Mouse (Mus musculus) hindbrain, embryonic 12.5 days (tissue): ENCODE data around the gene St7l. TPM values are rescaled to one million over a fixed set of nuclear protein-coding genes. Genes with fewer than 3 reads are reported as not detected.
"Not testable (repeated sequence)": the region's sequence is repeated elsewhere in the genome, so short reads cannot be mapped to it uniquely, and the experiment has no call there.

Experiments used
- ATAC-seq: fragments of 200-750 bp; cut with Nextera tagmentation; 2 replicates; pipeline ENCODE4 v1.8.0; 2017; ENCODE audit warnings: moderate TSS enrichment; ENCODE audit not compliant: low FRiP score
- H3K27ac ChIP-seq: fragments of 300-500 bp; sonication (generic); 2 replicates; pipeline ENCODE4 v1.5.1; 2016; ENCODE audit warnings: mild to moderate bottlenecking
- H3K27me3 ChIP-seq: fragments of 300-500 bp; sonication (generic); 2 replicates; pipeline ENCODE4 v1.6.1; 2016; ENCODE audit warnings: mild to moderate bottlenecking
- H3K36me3 ChIP-seq: fragments of 300-500 bp; sonication (generic); 2 replicates; pipeline ENCODE4 v1.6.1; 2016; ENCODE audit warnings: mild to moderate bottlenecking
- H3K4me1 ChIP-seq: fragments of 300-500 bp; sonication (generic); 2 replicates; pipeline ENCODE4 v1.6.1; 2016
- H3K4me2 ChIP-seq: fragments of 300-500 bp; sonication (generic); replicated peaks from 2 replicates; pipeline ENCODE4 v1.6.1; 2016; ENCODE audit warnings: mild to moderate bottlenecking
- H3K4me3 ChIP-seq: fragments of 300-500 bp; sonication (generic); 2 replicates; pipeline ENCODE4 v1.5.1; 2016; ENCODE audit warnings: mild to moderate bottlenecking
- H3K9ac ChIP-seq: fragments of 300-500 bp; sonication (generic); 2 replicates; pipeline ENCODE4 v1.6.1; 2016; ENCODE audit warnings: mild to moderate bottlenecking, moderate library complexity
- H3K9me3 ChIP-seq: fragments of 300-500 bp; sonication (generic); replicated peaks from 2 replicates; pipeline ENCODE4 v1.6.1; 2016; ENCODE audit warnings: mild to moderate bottlenecking
- WGBS: fragments of 180-500 bp; shearing (Covaris S2); methylation state at CpG from one replicate; pipeline ENCODE4 v1.1.7; 2016; 5-methylcytosine and 5-hydroxymethylcytosine counted together
- polyA plus RNA-seq: library from polyadenylated mRNA; unstranded; fragments of >200 nt; fragmentation: Nextera tagmentation; extraction: Ambion mirVana; gene quantifications from 2 replicates; pipeline ENCODE4 v1.2.1, GENCODE M21; 2016

St7l gene
- polyA plus RNA-seq, 1 experiment from 2014 or later: 38.3 TPM

DNA sequence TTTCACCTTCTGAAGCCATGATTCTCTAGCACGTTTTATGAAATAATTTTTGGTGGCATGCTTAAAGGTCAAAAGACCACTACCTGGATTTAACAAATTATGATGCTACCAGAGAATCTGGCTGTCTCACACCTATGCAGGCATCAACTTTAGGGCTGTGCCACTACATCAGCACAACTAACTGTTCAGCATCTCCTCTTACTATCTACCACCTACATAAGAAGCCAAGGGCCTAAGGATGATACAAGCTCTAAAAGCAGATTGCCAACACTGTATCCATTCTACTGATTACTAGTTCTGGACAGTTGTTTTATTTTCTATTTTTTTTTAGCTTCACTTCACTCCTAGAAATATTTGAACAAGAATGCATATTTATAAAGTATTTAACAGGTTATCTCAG, 9.3 kb upstream of the St7l start:
- WGBS: 91% methylated on average over 1 of the region's 1 CpGs
- Histone ChIP-seq H3K4me1 (no peaks in the 10 kb centered on the region), H3K27me3 (no peaks in the 10 kb centered on the region), H3K36me3 (peaks cover 9% of the 10 kb centered on the region), H3K4me2 (no peak overlapping the region), H3K27ac (no peak overlapping the region), H3K9me3 (no peaks in the 10 kb centered on the region), H3K9ac (no peak overlapping the region), H3K4me3 (no peak overlapping the region)
- ATAC-seq: no peak

DNA sequence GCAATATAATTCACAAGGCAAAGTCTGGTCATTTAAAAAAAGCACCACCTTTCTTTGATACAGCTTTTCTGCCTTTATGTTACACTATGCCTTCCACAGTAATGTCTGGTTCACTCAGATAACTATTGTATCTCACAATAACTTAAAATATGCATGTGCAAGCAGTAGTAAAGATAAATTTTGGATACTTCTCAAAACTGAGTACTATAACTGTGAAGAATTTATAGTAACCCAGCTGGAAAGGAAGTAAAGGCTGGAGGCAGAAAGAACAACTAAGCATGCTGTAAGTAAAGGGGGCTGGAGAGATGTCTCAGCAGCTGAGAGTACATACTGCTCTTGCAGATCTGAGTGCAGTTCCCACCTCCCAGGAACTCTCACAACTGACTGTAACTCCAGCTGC, 8.9 kb upstream of the St7l start:
- H3K36me3 ChIP-seq: peaks cover 6% of the 10 kb centered on the region
- no peak for ATAC-seq

GRCm38 (mm10) chr3:104856106-104856505, 7.7 kb upstream of the St7l start:
- Histone ChIP-seq H3K4me2 (no peak overlapping the region), H3K36me3 (peaks cover 5% of the 10 kb centered on the region), H3K27me3 (no peaks in the 10 kb centered on the region), H3K9me3 (no peaks in the 10 kb centered on the region), H3K9ac (no peak overlapping the region), H3K27ac (no peak overlapping the region), H3K4me1 (peaks cover 2% of the 10 kb centered on the region; the same call in 1 of the 2 replicates), H3K4me3 (no peak overlapping the region)
- no peak for ATAC-seq
- 81% methylated on average over 1 of the region's 1 CpGs for WGBS

More for the DNA sequence above, 8.9 kb upstream of the St7l start:
- no peaks in the 10 kb centered on the region for H3K4me1 ChIP-seq
- no peak overlapping the region for H3K4me2 ChIP-seq
- no peak overlapping the region for H3K4me3 ChIP-seq
- H3K9ac ChIP-seq: no peak overlapping the region
- no peaks in the 10 kb centered on the region for H3K9me3 ChIP-seq
- no peak overlapping the region for H3K27ac ChIP-seq
- no peaks in the 10 kb centered on the region for H3K27me3 ChIP-seq

- Histone ChIP-seq H3K27me3 (no peaks in the 10 kb centered on the region), H3K4me2 (no peak overlapping the region), H3K36me3 (peaks cover 5% of the 10 kb centered on the region), H3K4me1 (peaks cover 23% of the 10 kb centered on the region), H3K4me3 (no peak overlapping the region), H3K9ac (no peak overlapping the region), H3K9me3 (no peaks in the 10 kb centered on the region), H3K27ac (no peak overlapping the region)
- 92% methylated on average over 1 of the region's 1 CpGs for WGBS
- ATAC-seq: no peak
These were observed 5.2 kb upstream of the St7l start for GRCm38 (mm10) chr3:104858560-104858959.

GRCm38 (mm10) chr3:104864651-104865340, 991 bp downstream of the St7l start:
- H3K4me2 ChIP-seq: peak overlapping the region; percentile 69
- H3K9ac ChIP-seq: peak overlapping the region; percentile 83
- ATAC-seq: peak; percentile 93
- peak overlapping the region; percentile 75 for H3K4me3 ChIP-seq
- peaks cover 32% of the 10 kb centered on the region for H3K4me1 ChIP-seq
- H3K36me3 ChIP-seq: peaks cover 6% of the 10 kb centered on the region; the same call in 1 of the 2 replicates
- H3K9me3 ChIP-seq: no peaks in the 10 kb centered on the region
- under 1% methylated on average over 48 of the region's 48 CpGs for WGBS
- H3K27ac ChIP-seq: peak overlapping the region; percentile 97
- H3K27me3 ChIP-seq: no peaks in the 10 kb centered on the region

- H3K4me3 ChIP-seq: peak overlapping the region; percentile 75
- 2% methylated on average over 12 of the region's 12 CpGs for WGBS
- H3K27me3 ChIP-seq: no peaks in the 10 kb centered on the region
- peak overlapping the region; percentile 69 for H3K4me2 ChIP-seq
- peaks cover 8% of the 10 kb centered on the region for H3K36me3 ChIP-seq
- peak overlapping the region; percentile 97 for H3K27ac ChIP-seq
- peak overlapping the region; percentile 83 for H3K9ac ChIP-seq
- H3K4me1 ChIP-seq: peaks cover 32% of the 10 kb centered on the region
- H3K9me3 ChIP-seq: no peaks in the 10 kb centered on the region
- peak; percentile 29 for ATAC-seq
These were observed 1.6 kb downstream of the St7l start for GRCm38 (mm10) chr3:104865341-104865788.

DNA sequence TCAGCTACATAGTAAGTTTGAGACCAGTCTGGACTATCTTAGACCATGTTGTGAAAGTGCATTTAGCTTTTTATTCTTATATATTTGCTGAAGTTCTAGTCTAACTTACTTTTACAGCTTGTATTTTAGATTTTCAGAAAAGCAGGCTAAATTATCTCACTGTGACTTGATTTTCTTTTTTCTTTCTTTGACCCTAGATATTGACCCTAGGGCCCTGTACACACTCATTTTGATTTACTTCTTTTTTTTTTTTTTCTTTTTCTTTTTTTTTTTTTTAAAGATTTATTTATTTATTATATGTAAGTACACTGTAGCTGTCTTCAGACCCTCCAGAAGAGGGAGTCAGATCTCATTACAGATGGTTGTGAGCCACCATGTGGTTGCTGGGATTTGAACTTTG, 2.9 kb downstream of the St7l start:
- not testable (repeated sequence) for H3K9ac ChIP-seq, H3K9me3 ChIP-seq, H3K27me3 ChIP-seq, ATAC-seq, H3K27ac ChIP-seq, H3K4me3 ChIP-seq
- Histone ChIP-seq H3K36me3 (peaks cover 21% of the 10 kb centered on the region), H3K4me2 (peak overlapping the region; percentile 69; the same call in 1 of the 2 replicates), H3K4me1 (peaks cover 27% of the 10 kb centered on the region)

DNA sequence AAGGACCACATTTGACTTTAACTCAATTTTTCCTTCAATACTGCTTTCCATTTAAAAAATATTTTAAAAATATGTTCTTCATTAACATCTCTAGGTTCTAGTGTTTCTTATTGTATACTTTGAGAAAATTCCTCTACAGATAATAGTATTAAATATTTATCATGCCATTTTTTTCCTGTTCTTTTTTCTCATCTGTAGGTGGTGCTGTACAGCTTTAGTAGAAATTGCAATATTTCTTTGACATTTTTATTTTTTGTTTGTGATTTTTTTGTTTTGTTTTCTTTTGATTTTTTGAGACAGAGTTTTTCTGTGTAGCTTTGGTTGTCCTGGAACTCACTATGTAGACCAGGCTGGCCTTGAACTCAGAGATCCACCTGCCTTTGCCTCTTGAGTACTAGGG, 5.8 kb downstream of the St7l start:
- Histone ChIP-seq H3K4me2 (no peak overlapping the region), H3K36me3 (peaks cover 46% of the 10 kb centered on the region), H3K27ac (no peak overlapping the region), H3K4me3 (no peak overlapping the region), H3K4me1 (peaks cover 9% of the 10 kb centered on the region), H3K9me3 (no peaks in the 10 kb centered on the region), H3K27me3 (no peaks in the 10 kb centered on the region), H3K9ac (no peak overlapping the region)
- no peak for ATAC-seq

DNA sequence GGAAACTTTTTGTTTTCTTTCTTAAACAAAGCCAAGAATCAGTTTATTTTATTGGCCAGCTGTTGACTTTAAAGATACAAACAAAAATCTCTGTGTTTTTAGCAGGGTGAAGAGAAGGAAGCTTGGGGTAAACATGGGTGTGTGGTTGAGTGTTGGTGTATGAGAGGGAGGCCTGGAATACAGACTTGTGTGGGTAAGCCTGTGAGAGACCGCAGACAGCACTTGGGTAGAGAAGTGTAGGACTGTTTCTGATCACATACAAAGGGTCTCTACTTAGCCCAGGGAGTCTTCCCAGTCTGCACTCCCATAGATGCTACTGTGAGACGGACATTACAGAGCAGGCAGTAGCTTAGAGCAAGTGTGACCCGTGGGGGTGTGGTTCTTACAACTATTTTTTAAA, 24.8 kb downstream of the St7l start:
- Histone ChIP-seq H3K36me3 (peaks cover 35% of the 10 kb centered on the region), H3K4me3 (no peak overlapping the region), H3K4me2 (no peak overlapping the region), H3K27ac (no peak overlapping the region), H3K9ac (no peak overlapping the region), H3K4me1 (no peaks in the 10 kb centered on the region), H3K27me3 (no peaks in the 10 kb centered on the region), H3K9me3 (no peaks in the 10 kb centered on the region)
- 90% methylated on average over 3 of the region's 3 CpGs for WGBS
- no peak for ATAC-seq

- H3K4me3 ChIP-seq: no peak overlapping the region
- no peaks in the 10 kb centered on the region for H3K27me3 ChIP-seq
- H3K27ac ChIP-seq: no peak overlapping the region
- peaks cover 43% of the 10 kb centered on the region for H3K36me3 ChIP-seq
- H3K4me2 ChIP-seq: no peak overlapping the region
- no peaks in the 10 kb centered on the region for H3K9me3 ChIP-seq
- 92% methylated on average over 3 of the region's 3 CpGs for WGBS
- H3K4me1 ChIP-seq: no peaks in the 10 kb centered on the region
- ATAC-seq: no peak
- no peak overlapping the region for H3K9ac ChIP-seq
These were observed 32.3 kb downstream of the St7l start for GRCm38 (mm10) chr3:104896141-104896540.

DNA sequence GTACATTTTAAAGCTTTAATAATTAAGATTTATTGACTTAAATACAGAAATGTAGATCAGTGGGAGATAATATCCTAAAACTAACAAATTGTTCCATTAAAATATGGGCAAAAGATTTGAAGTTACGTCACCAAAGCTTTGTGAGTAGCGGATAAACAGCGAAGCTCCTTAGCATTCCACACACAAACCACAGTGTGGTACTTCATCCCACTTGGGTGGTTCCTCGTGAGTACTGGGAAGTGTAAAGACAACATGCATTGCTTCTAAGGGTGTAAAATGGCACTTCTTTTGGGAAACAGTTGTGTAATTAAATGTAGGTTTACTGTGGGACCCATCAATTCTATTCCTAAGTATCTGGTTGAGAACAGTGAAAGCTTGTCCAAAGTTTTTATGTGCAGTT, 37.3 kb downstream of the St7l start:
- no peaks in the 10 kb centered on the region for H3K9me3 ChIP-seq
- no peak for ATAC-seq
- no peak overlapping the region for H3K4me2 ChIP-seq
- no peak overlapping the region for H3K4me3 ChIP-seq
- H3K27me3 ChIP-seq: no peaks in the 10 kb centered on the region
- H3K36me3 ChIP-seq: peaks cover 36% of the 10 kb centered on the region
- no peaks in the 10 kb centered on the region for H3K4me1 ChIP-seq
- H3K27ac ChIP-seq: no peak overlapping the region
- WGBS: 93% methylated on average over 4 of the region's 4 CpGs
- no peak overlapping the region for H3K9ac ChIP-seq

- H3K4me2 ChIP-seq: no peak overlapping the region
- no peaks in the 10 kb centered on the region for H3K9me3 ChIP-seq
- no peak overlapping the region for H3K4me3 ChIP-seq
- H3K9ac ChIP-seq: no peak overlapping the region
- H3K4me1 ChIP-seq: no peaks in the 10 kb centered on the region
- H3K36me3 ChIP-seq: peaks cover 15% of the 10 kb centered on the region
- WGBS: 94% methylated on average over 4 of the region's 4 CpGs
- no peak for ATAC-seq
- H3K27me3 ChIP-seq: no peaks in the 10 kb centered on the region
- no peak overlapping the region for H3K27ac ChIP-seq
These were observed 41.6 kb downstream of the St7l start for GRCm38 (mm10) chr3:104905389-104905788.

DNA sequence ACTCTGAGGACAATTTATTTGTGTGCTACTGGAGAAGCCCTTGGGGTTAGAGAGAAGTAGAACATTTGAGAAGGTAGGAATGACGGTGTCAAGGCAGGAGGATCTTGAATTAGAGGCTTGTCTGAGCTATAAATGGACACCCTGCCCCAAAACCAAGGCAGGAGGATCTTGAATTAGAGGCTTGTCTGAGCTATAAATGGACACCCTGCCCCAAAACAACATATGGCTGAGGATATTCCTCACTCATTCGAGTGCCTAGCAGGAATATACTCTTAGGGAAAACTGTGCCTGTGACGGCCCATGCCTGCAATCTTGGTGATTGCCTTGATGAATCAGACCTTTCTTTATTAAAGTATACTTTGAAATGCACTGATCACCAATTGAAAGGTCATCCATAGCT, 42.2 kb downstream of the St7l start:
- Histone ChIP-seq H3K4me3 (no peak overlapping the region), H3K4me2 (no peak overlapping the region), H3K4me1 (no peaks in the 10 kb centered on the region), H3K27me3 (no peaks in the 10 kb centered on the region), H3K9me3 (no peaks in the 10 kb centered on the region), H3K27ac (no peak overlapping the region), H3K9ac (no peak overlapping the region), H3K36me3 (peaks cover 18% of the 10 kb centered on the region)
- no peak for ATAC-seq
- 91% methylated on average over 3 of the region's 3 CpGs for WGBS
